Mouse (Mus musculus) embryonic facial prominence, embryonic 12.5 days (tissue): ENCODE results near the gene Tanc1. TPM values are rescaled to one million over a fixed set of nuclear protein-coding genes. Genes with fewer than 3 reads are reported as not detected.

Source experiments
- ATAC-seq: fragments of 200-750 bp; cut with Nextera tagmentation; 2 replicates; pipeline ENCODE4 v1.8.0; 2017; ENCODE audit not compliant: insufficient number of reproducible peaks, insufficient read depth, low FRiP score, low TSS enrichment
- H3K27ac ChIP-seq: fragments of 300-500 bp; sonication (generic); 2 replicates; pipeline ENCODE4 v1.5.1; 2016; ENCODE audit warnings: mild to moderate bottlenecking
- H3K27me3 ChIP-seq: fragments of 300-500 bp; sonication (generic); 2 replicates; pipeline ENCODE4 v1.6.1; 2016; ENCODE audit warnings: mild to moderate bottlenecking, moderate library complexity
- H3K36me3 ChIP-seq: fragments of 300-500 bp; sonication (generic); 2 replicates; pipeline ENCODE4 v1.6.1; 2016; ENCODE audit warnings: mild to moderate bottlenecking
- H3K4me1 ChIP-seq: fragments of 300-500 bp; sonication (generic); 2 replicates; pipeline ENCODE4 v1.6.1; 2016
- H3K4me2 ChIP-seq: fragments of 300-500 bp; sonication (generic); replicated peaks from 2 replicates; pipeline ENCODE4 v1.6.1; 2016; ENCODE audit warnings: mild to moderate bottlenecking, moderate library complexity
- H3K4me3 ChIP-seq: fragments of 300-500 bp; sonication (generic); 2 replicates; pipeline ENCODE4 v1.5.1; 2016; ENCODE audit warnings: mild to moderate bottlenecking
- H3K9ac ChIP-seq: fragments of 300-500 bp; sonication (generic); 2 replicates; pipeline ENCODE4 v1.6.1; 2016; ENCODE audit warnings: mild to moderate bottlenecking, moderate library complexity
- H3K9me3 ChIP-seq: fragments of 300-500 bp; sonication (generic); 2 replicates; pipeline ENCODE4 v1.6.1; 2016; ENCODE audit warnings: mild to moderate bottlenecking, moderate library complexity
- WGBS: fragments of 180-500 bp; shearing (Covaris S2); methylation state at CpG from one replicate; pipeline ENCODE4 v1.1.7; 2016; 5-methylcytosine and 5-hydroxymethylcytosine counted together
- polyA plus RNA-seq: library from polyadenylated mRNA; unstranded; fragments of >200 nt; fragmentation: Nextera tagmentation; extraction: Ambion mirVana; gene quantifications from 2 replicates; pipeline ENCODE4 v1.2.1, GENCODE M21; 2016

Tanc1 gene
- polyA plus RNA-seq, 1 experiment from 2014 or later, result 37.5 TPM

GRCm38 (mm10) chr2:59713626-59714556 lies 102.0 kb downstream of the Tanc1 start:
- Histone ChIP-seq H3K27ac (no peak overlapping the region), H3K9ac (no peak overlapping the region), H3K4me2 (no peak overlapping the region), H3K9me3 (no peaks in the 10 kb centered on the region), H3K27me3 (no peaks in the 10 kb centered on the region), H3K4me1 (peaks cover 43% of the 10 kb centered on the region), H3K36me3 (no peaks in the 10 kb centered on the region), H3K4me3 (no peak overlapping the region)
- 89% methylated on average over 9 of the region's 9 CpGs for WGBS
- ATAC-seq, result no peak

GRCm38 (mm10) chr2:59714992-59715391 lies 103.2 kb downstream of the Tanc1 start:
- 84% methylated on average over 2 of the region's 2 CpGs for WGBS
- Histone ChIP-seq H3K9me3 (no peaks in the 10 kb centered on the region), H3K9ac (no peak overlapping the region), H3K27me3 (no peaks in the 10 kb centered on the region), H3K4me3 (no peak overlapping the region), H3K4me2 (no peak overlapping the region), H3K36me3 (no peaks in the 10 kb centered on the region), H3K27ac (no peak overlapping the region), H3K4me1 (peaks cover 54% of the 10 kb centered on the region)
- ATAC-seq, result no peak

GRCm38 (mm10) chr2:59716461-59716860 lies 104.6 kb downstream of the Tanc1 start:
- Histone ChIP-seq H3K9ac (no peak overlapping the region), H3K4me3 (no peak overlapping the region), H3K27ac (no peak overlapping the region), H3K27me3 (no peaks in the 10 kb centered on the region), H3K9me3 (no peaks in the 10 kb centered on the region), H3K36me3 (no peaks in the 10 kb centered on the region), H3K4me1 (peaks cover 53% of the 10 kb centered on the region), H3K4me2 (no peak overlapping the region)
- ATAC-seq, result no peak
- WGBS, result 68% methylated on average over 3 of the region's 3 CpGs

GRCm38 (mm10) chr2:59717746-59718294 lies 106.0 kb downstream of the Tanc1 start:
- no peaks in the 10 kb centered on the region for H3K27me3 ChIP-seq
- H3K4me2 ChIP-seq, result no peak overlapping the region
- H3K36me3 ChIP-seq, result no peaks in the 10 kb centered on the region
- no peak overlapping the region for H3K9ac ChIP-seq
- H3K4me3 ChIP-seq, result no peak overlapping the region
- 80% methylated on average over 3 of the region's 3 CpGs for WGBS
- no peak for ATAC-seq
- peaks cover 54% of the 10 kb centered on the region for H3K4me1 ChIP-seq
- H3K27ac ChIP-seq, result no peak overlapping the region
- H3K9me3 ChIP-seq, result no peaks in the 10 kb centered on the region

- Histone ChIP-seq H3K36me3 (no peaks in the 10 kb centered on the region), H3K4me2 (no peak overlapping the region), H3K4me3 (no peak overlapping the region), H3K27me3 (no peaks in the 10 kb centered on the region), H3K4me1 (peaks cover 51% of the 10 kb centered on the region), H3K27ac (peak overlapping the region; percentile 47), H3K9ac (no peak overlapping the region), H3K9me3 (no peaks in the 10 kb centered on the region)
- ATAC-seq, result no peak
- WGBS, result 47% methylated on average over 24 of the region's 24 CpGs
These were observed 107.0 kb downstream of the Tanc1 start for GRCm38 (mm10) chr2:59718601-59719416.

GRCm38 (mm10) chr2:59719831-59720230 lies 108.0 kb downstream of the Tanc1 start:
- H3K4me2 ChIP-seq, result no peak overlapping the region
- no peak for ATAC-seq

GRCm38 (mm10) chr2:59721119-59721518 lies 109.3 kb downstream of the Tanc1 start:
- no peak for ATAC-seq
- Histone ChIP-seq H3K27me3 (no peaks in the 10 kb centered on the region), H3K4me1 (peaks cover 58% of the 10 kb centered on the region), H3K9ac (no peak overlapping the region), H3K27ac (no peak overlapping the region), H3K9me3 (no peaks in the 10 kb centered on the region), H3K4me2 (no peak overlapping the region), H3K4me3 (no peak overlapping the region), H3K36me3 (peaks cover 8% of the 10 kb centered on the region; the same call in 1 of the 2 replicates)
- WGBS, result 36% methylated on average over 8 of the region's 8 CpGs

More at GRCm38 (mm10) chr2:59719831-59720230, 108.0 kb downstream of the Tanc1 start:
- Histone ChIP-seq H3K4me3 (no peak overlapping the region), H3K9ac (no peak overlapping the region), H3K36me3 (no peaks in the 10 kb centered on the region), H3K9me3 (no peaks in the 10 kb centered on the region), H3K27ac (peak overlapping the region; percentile 47; the same call in 1 of the 2 replicates), H3K4me1 (peaks cover 51% of the 10 kb centered on the region), H3K27me3 (no peaks in the 10 kb centered on the region)
- WGBS, result 75% methylated on average over 4 of the region's 4 CpGs

- no peak overlapping the region for H3K9ac ChIP-seq
- H3K4me1 ChIP-seq, result peaks cover 58% of the 10 kb centered on the region
- peaks cover 8% of the 10 kb centered on the region; the same call in 1 of the 2 replicates for H3K36me3 ChIP-seq
- no peaks in the 10 kb centered on the region for H3K9me3 ChIP-seq
- ATAC-seq, result no peak
- H3K4me3 ChIP-seq, result no peak overlapping the region
- 38% methylated on average over 5 of the region's 5 CpGs for WGBS
- no peak overlapping the region for H3K4me2 ChIP-seq
- H3K27me3 ChIP-seq, result no peaks in the 10 kb centered on the region
- peak overlapping the region; percentile 50; the same call in 1 of the 2 replicates for H3K27ac ChIP-seq
These were observed 109.9 kb downstream of the Tanc1 start for GRCm38 (mm10) chr2:59721758-59722157.

GRCm38 (mm10) chr2:59723311-59723710 lies 111.5 kb downstream of the Tanc1 start:
- H3K9me3 ChIP-seq, result no peaks in the 10 kb centered on the region
- WGBS, result 87% methylated on average over 5 of the region's 5 CpGs
- no peak overlapping the region for H3K4me2 ChIP-seq
- H3K4me3 ChIP-seq, result no peak overlapping the region
- no peak for ATAC-seq
- no peak overlapping the region for H3K9ac ChIP-seq
- H3K27me3 ChIP-seq, result no peaks in the 10 kb centered on the region
- H3K4me1 ChIP-seq, result peaks cover 47% of the 10 kb centered on the region
- H3K27ac ChIP-seq, result no peak overlapping the region
- H3K36me3 ChIP-seq, result peaks cover 8% of the 10 kb centered on the region; the same call in 1 of the 2 replicates

- no peak overlapping the region for H3K4me3 ChIP-seq
- H3K9me3 ChIP-seq, result no peaks in the 10 kb centered on the region
- ATAC-seq, result no peak
- H3K9ac ChIP-seq, result no peak overlapping the region
- whole genome bisulfite sequencing, result 69% methylated on average over 14 of the region's 14 CpGs
- H3K36me3 ChIP-seq, result peaks cover 13% of the 10 kb centered on the region; the same call in 1 of the 2 replicates
- peaks cover 28% of the 10 kb centered on the region for H3K4me1 ChIP-seq
- no peaks in the 10 kb centered on the region for H3K27me3 ChIP-seq
- 0 out of 2 replicates have a peak overlapping the region, but pooled peaks have one; percentile 3 for H3K27ac ChIP-seq
- H3K4me2 ChIP-seq, result no peak overlapping the region
These were observed 113.8 kb downstream of the Tanc1 start for GRCm38 (mm10) chr2:59725518-59726185.

- no peak for ATAC-seq
- H3K4me3 ChIP-seq, result no peak overlapping the region
- 91% methylated on average over 3 of the region's 3 CpGs for WGBS
- H3K4me2 ChIP-seq, result no peak overlapping the region
- H3K9ac ChIP-seq, result no peak overlapping the region
- H3K27ac ChIP-seq, result no peak overlapping the region
- peaks cover 29% of the 10 kb centered on the region for H3K4me1 ChIP-seq
- 0 out of 2 replicates have a peak, but pooled peaks cover 4% of the 10 kb centered on the region for H3K36me3 ChIP-seq
- no peaks in the 10 kb centered on the region for H3K27me3 ChIP-seq
- H3K9me3 ChIP-seq, result no peaks in the 10 kb centered on the region
These were observed 120.0 kb downstream of the Tanc1 start for GRCm38 (mm10) chr2:59731831-59732230.
